Mouse (Mus musculus): ENCODE data around the gene Slc36a3.
A peak's percentile ranks its signal among the peaks of the same experiment; 100 is the strongest.

Gene Slc36a3

GRCm38 (mm10) chr11:55151608-55152007 lies at the start of gene Slc36a3:
Gene Slc36a3 (minus strand): TSS chr11:55151708.
- DNase-seq, result no peak

- no peak for DNase-seq
These were observed 46.4 kb upstream of the Slc36a3 start for GRCm38 (mm10) chr11:55197740-55198510.

- no peak for DNase-seq
These were observed 45.6 kb upstream of the Slc36a3 start for GRCm38 (mm10) chr11:55197086-55197485.

- peak; percentile 44 to 64 for DNase-seq
These were observed 38.7 kb upstream of the Slc36a3 start for GRCm38 (mm10) chr11:55190216-55190615.

GRCm38 (mm10) chr11:55187777-55188176 lies 36.3 kb upstream of the Slc36a3 start:
- DNase-seq, result peak in 1 of 2 experiments; percentile 51

GRCm38 (mm10) chr11:55187292-55187691 lies 35.8 kb upstream of the Slc36a3 start:
- no peak for DNase-seq

GRCm38 (mm10) chr11:55184733-55185291 lies 33.3 kb upstream of the Slc36a3 start, which contains the start of gene Slc36a2:
Gene Slc36a2 (minus strand): TSS chr11:55185077.
- DNase-seq, result peak; percentile 58 to 78

- DNase-seq, result no peak
These were observed 32.7 kb upstream of the Slc36a3 start for GRCm38 (mm10) chr11:55184246-55184645.

GRCm38 (mm10) chr11:55183124-55183523 lies 31.6 kb upstream of the Slc36a3 start:
- peak; percentile 40 to 75 for DNase-seq

- no peak for DNase-seq
These were observed 28.3 kb upstream of the Slc36a3 start for GRCm38 (mm10) chr11:55179856-55180255.

GRCm38 (mm10) chr11:55178830-55179229 lies 27.3 kb upstream of the Slc36a3 start:
- DNase-seq, result no peak

GRCm38 (mm10) chr11:55170501-55170900 lies 19.0 kb upstream of the Slc36a3 start:
- no peak for DNase-seq

- DNase-seq, result no peak
These were observed 17.4 kb upstream of the Slc36a3 start for GRCm38 (mm10) chr11:55168914-55169313.

GRCm38 (mm10) chr11:55168504-55168903 lies 17.0 kb upstream of the Slc36a3 start:
- no peak for DNase-seq

GRCm38 (mm10) chr11:55165748-55166147 lies 14.2 kb upstream of the Slc36a3 start:
- DNase-seq, result no peak

GRCm38 (mm10) chr11:55164723-55165122 lies 13.2 kb upstream of the Slc36a3 start:
- peak in 1 of 2 experiments; percentile 61 for DNase-seq

- peak; percentile 57 to 64 for DNase-seq
These were observed 11.2 kb upstream of the Slc36a3 start for GRCm38 (mm10) chr11:55162670-55163069.

GRCm38 (mm10) chr11:55158785-55159359 lies 7.4 kb upstream of the Slc36a3 start:
- peak; percentile 68 to 89 for DNase-seq

GRCm38 (mm10) chr11:55155070-55155421 lies 3.5 kb upstream of the Slc36a3 start:
- DNase-seq, result peak; percentile 60 to 63

- DNase-seq, result peak in 1 of 2 experiments; percentile 21
These were observed 3.0 kb upstream of the Slc36a3 start for GRCm38 (mm10) chr11:55154398-55155069.

- no peak for DNase-seq
These were observed 3.0 kb downstream of the Slc36a3 start for GRCm38 (mm10) chr11:55148461-55148860.

- DNase-seq, result peak in 1 of 2 experiments; percentile 24
These were observed 4.1 kb downstream of the Slc36a3 start for GRCm38 (mm10) chr11:55147423-55147822.

- DNase-seq, result no peak
These were observed 4.7 kb downstream of the Slc36a3 start for GRCm38 (mm10) chr11:55146855-55147254.
